Mouse (Mus musculus) myocyte (in vitro differentiated cells): ENCODE data around the gene Tmem150a.

Experiments
- E2F4 ChIP-seq: IDR thresholded peaks from one replicate; pipeline ENCODE4 v1.6.1; 2011; ENCODE audit warnings: mild to moderate bottlenecking, control low read depth, moderate library complexity; ENCODE audit not compliant: insufficient read depth
- MAX ChIP-seq: IDR thresholded peaks from one replicate; pipeline ENCODE4 v1.6.1; 2011; ENCODE audit warnings: low read depth, mild to moderate bottlenecking, control low read depth
- MYOD1 ChIP-seq, 3 experiments: IDR thresholded peaks; one replicate each; pipeline ENCODE4 v1.6.1; 2011; ENCODE audit warnings: control low read depth in 2 of 3, low read depth in 2 of 3, mild to moderate bottlenecking in 2 of 3, moderate library complexity in 1 of 3; ENCODE audit not compliant: insufficient read length in 2 of 3, control insufficient read depth in 1 of 3
- MYOG ChIP-seq, 3 experiments: IDR thresholded peaks; one replicate each; pipeline ENCODE4 v1.6.1; 2011; ENCODE audit warnings: control low read depth in 2 of 3, low read depth in 2 of 3, mild to moderate bottlenecking in 2 of 3; ENCODE audit not compliant: insufficient read length in 2 of 3, control insufficient read depth in 1 of 3, insufficient read depth in 1 of 3
- POLR2A ChIP-seq: IDR thresholded peaks from one replicate; pipeline ENCODE4 v1.6.1; 2011; ENCODE audit warnings: low read depth, mild to moderate bottlenecking, control low read depth, moderate library complexity; ENCODE audit not compliant: insufficient read length
- POLR2AphosphoS2 ChIP-seq: IDR thresholded peaks from one replicate; pipeline ENCODE4 v1.6.1; 2011; ENCODE audit warnings: low read depth, control low read depth; ENCODE audit not compliant: insufficient read length
- REST ChIP-seq: IDR thresholded peaks from one replicate; pipeline ENCODE4 v1.6.1; 2011; ENCODE audit warnings: mild to moderate bottlenecking, control low read depth, moderate library complexity; ENCODE audit not compliant: insufficient read depth, insufficient read length
- SRF ChIP-seq: IDR thresholded peaks from one replicate; pipeline ENCODE4 v1.6.1; 2011; ENCODE audit warnings: low read depth; ENCODE audit not compliant: control insufficient read depth, insufficient read length
- TCF3 ChIP-seq: IDR thresholded peaks from one replicate; pipeline ENCODE4 v1.6.1; 2011; ENCODE audit warnings: low read depth, control low read depth; ENCODE audit not compliant: insufficient read length

- TF ChIP-seq POLR2AphosphoS2: no peak
- no peak for TF ChIP-seq POLR2A
- no peak for TF ChIP-seq MAX
- TF ChIP-seq E2F4: no peak
- TF ChIP-seq REST: no peak
- TF ChIP-seq SRF: no peak
- TF ChIP-seq TCF3: no peak
- TF ChIP-seq MYOD1 (IDR thresholded peaks at IDR 0.05; ENCODE audit: control insufficient read depth in 1 of 3, insufficient read length in 2 of 3, low read depth in 2 of 3): no peak
- no peak for TF ChIP-seq MYOG (IDR thresholded peaks at IDR 0.05; ENCODE audit: control insufficient read depth in 1 of 3, insufficient read depth in 1 of 3, insufficient read length in 2 of 3, low read depth in 2 of 3)
These were observed 9.0 kb upstream of the Tmem150a start for GRCm38 (mm10) chr6:72346261-72346660.
